Mouse (Mus musculus) kidney, adult 2 months (tissue): ENCODE data around the gene Setd1b. TPM values are rescaled to one million over a fixed set of nuclear protein-coding genes. Genes with fewer than 3 reads are reported as not detected.

Experiments used
- DNase-seq: peaks from one replicate; pipeline ENCODE4 v3.0.0; 2021
- H3K27ac ChIP-seq: fragments of 200-500 bp; 2 replicates; pipeline ENCODE4 v1.5.1; 2012; ENCODE audit warnings: low read depth, low read length, control low read depth, inconsistent platforms; ENCODE audit not compliant: insufficient read depth
- H3K27me3 ChIP-seq: fragments of 200-500 bp; replicated peaks from 2 replicates; pipeline ENCODE4 v1.6.1; 2012; ENCODE audit warnings: mild to moderate bottlenecking, moderate library complexity, low read length, inconsistent platforms; ENCODE audit not compliant: control insufficient read depth, insufficient read depth
- H3K36me3 ChIP-seq: fragments of 200-500 bp; 2 replicates; pipeline ENCODE4 v1.6.1; 2012; ENCODE audit warnings: mild to moderate bottlenecking, moderate library complexity, low read length, inconsistent platforms; ENCODE audit not compliant: control insufficient read depth, insufficient read depth
- H3K4me1 ChIP-seq: fragments of 200-500 bp; 2 replicates; pipeline ENCODE4 v1.6.1; 2011; ENCODE audit warnings: low read length; ENCODE audit not compliant: control insufficient read depth, insufficient read depth
- H3K4me3 ChIP-seq: fragments of 200-500 bp; 2 replicates; pipeline ENCODE4 v1.5.1; 2011; ENCODE audit warnings: mild to moderate bottlenecking, low read depth, low read length, control low read depth; ENCODE audit not compliant: insufficient read depth
- CTCF ChIP-seq: fragments of 200-500 bp; conservative IDR thresholded peaks from 2 replicates; pipeline ENCODE4 v1.5.1; 2011; ENCODE audit warnings: low read depth, mild to moderate bottlenecking, control low read depth, low read length, moderate library complexity, mixed read lengths; ENCODE audit not compliant: insufficient read depth, insufficient read length
- POLR2A ChIP-seq: fragments of 200-500 bp; IDR thresholded peaks from one replicate; pipeline ENCODE4 v1.6.1; 2011; ENCODE audit warnings: low read depth, low read length, control low read depth
- WGBS: fragments of 180-500 bp; shearing (Covaris S2); methylation state at CpG from one replicate; pipeline ENCODE4 v1.1.7; 2018; 5-methylcytosine and 5-hydroxymethylcytosine counted together
- polyA plus RNA-seq: library from polyadenylated mRNA; depleted of rRNA; stranded (reverse); fragments of >200 nt; gene quantifications from 2 replicates; pipeline ENCODE4 v1.2.3, GENCODE M21; 2012; rRNA removed

Gene Setd1b
- 6.7 and 8.8 TPM in 2 replicates for polyA plus RNA-seq

DNA sequence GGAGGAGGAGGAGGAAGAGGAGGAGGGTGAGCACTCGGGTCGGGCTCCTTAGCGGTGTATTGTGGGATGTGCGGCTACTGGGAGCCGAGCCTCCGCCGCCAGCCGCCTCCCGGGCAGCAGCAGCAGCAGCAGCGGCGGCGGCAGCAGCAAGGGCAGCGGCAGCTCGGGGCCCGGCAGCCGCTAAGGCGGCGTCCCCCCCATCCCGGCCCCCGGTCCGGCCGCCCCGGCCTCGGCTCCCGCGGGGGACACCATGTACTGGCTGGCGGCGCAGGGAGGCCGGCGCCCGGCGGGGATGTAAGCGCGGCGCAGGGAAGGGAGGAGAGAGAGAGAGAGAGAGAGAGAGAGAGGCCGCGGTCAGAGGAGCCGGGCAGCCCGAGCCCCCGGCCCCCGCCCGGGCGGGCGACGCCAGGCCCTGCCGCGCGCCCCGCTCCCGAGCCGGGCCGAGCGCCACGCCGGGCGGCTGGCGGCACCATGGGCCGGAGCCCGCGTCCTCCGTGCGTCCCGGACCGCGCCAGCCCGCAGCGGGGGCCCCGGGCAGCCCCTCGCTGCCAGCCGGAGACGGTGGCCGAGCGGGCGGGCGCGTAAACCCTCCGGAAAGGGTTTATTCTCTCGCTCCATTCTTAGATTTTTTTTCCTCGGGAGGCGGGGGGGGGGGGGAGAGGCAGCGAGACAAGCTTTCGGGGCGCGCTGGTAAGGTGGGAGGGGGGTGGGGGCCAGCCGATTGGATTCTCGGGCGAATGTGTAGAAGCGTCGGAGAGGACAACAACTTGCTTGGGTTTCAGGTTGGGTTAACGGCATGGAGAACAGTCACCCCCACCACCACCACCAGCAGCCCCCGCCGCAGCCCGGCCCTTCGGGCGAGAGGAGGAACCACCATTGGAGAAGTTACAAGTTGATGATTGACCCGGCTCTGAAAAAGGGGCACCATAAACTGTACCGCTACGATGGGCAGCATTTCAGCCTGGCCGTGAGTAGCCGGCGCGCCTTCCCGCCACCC is at the start of gene Setd1b:
Setd1b (plus strand) TSS at position 33 of the 997 bp plus-strand sequence.
- peak; percentile 81 for DNase-seq
- Histone ChIP-seq H3K27ac (peak within 1 kb of the TSS; percentile 96), H3K27me3 (no peaks in the 10 kb centered on the region), H3K4me3 (peak within 1 kb of the TSS; percentile 57), H3K36me3 (no peaks in the 10 kb centered on the region), H3K4me1 (peaks cover 8% of the 10 kb centered on the region)
- TF ChIP-seq POLR2A (no peak), CTCF (no peak)
- under 1% methylated on average over 75 of the region's 103 CpGs for WGBS

DNA sequence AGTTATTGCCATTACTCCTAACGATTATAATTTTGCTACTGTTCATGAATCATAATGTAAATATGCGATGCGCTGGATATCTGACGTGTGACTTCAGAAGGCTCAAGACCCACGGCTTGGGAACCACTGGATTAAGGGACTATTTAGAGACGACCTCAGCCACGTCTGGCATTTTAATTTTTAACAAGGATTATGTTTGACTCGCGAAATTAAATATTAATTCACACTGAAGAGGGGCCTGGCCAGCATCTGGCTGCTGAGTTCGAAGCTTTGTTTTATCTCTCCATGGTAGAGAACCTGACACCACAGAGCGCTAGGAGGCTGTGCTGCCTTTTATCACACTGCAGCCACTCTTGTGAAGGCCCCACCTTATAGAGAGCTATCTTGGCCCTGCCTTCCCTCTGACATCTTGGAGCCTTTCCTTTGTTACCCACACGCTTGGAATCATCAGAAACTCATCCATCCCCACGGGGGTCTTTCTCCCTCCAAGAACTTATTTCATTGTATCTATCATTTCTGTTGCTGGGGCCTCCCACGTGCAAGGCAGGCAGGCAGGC is 48.8 kb upstream of the Setd1b start:
- 64% methylated on average over 14 of the region's 14 CpGs for WGBS
- peak; percentile 79 for DNase-seq
- Histone ChIP-seq H3K27me3 (no peaks in the 10 kb centered on the region), H3K36me3 (no peaks in the 10 kb centered on the region), H3K4me3 (no peak overlapping the region), H3K4me1 (peaks cover 7% of the 10 kb centered on the region), H3K27ac (peak overlapping the region; percentile 28; the same call in 1 of the 2 replicates)
- no peak for TF ChIP-seq CTCF
- TF ChIP-seq POLR2A, result no peak

- WGBS, result 41% methylated on average over 25 of the region's 25 CpGs
- DNase-seq, result peak; percentile 78
- H3K4me3 ChIP-seq, result no peak overlapping the region
- no peak overlapping the region for H3K27ac ChIP-seq
- TF ChIP-seq POLR2A (no peak), CTCF (no peak)
- H3K27me3 ChIP-seq, result no peaks in the 10 kb centered on the region
- H3K4me1 ChIP-seq, result peaks cover 7% of the 10 kb centered on the region
- no peaks in the 10 kb centered on the region for H3K36me3 ChIP-seq
These were observed 47.6 kb upstream of the Setd1b start for GRCm38 (mm10) chr5:123094238-123094991.

GRCm38 (mm10) chr5:123096299-123096698 is 45.7 kb upstream of the Setd1b start:
- WGBS, result 87% methylated on average over 8 of the region's 8 CpGs
- H3K4me3 ChIP-seq, result no peak overlapping the region
- no peaks in the 10 kb centered on the region for H3K27me3 ChIP-seq
- no peaks in the 10 kb centered on the region for H3K36me3 ChIP-seq
- peak; percentile 65 for DNase-seq
- TF ChIP-seq POLR2A (no peak), CTCF (no peak)
- peaks cover 7% of the 10 kb centered on the region for H3K4me1 ChIP-seq
- no peak overlapping the region for H3K27ac ChIP-seq

DNA sequence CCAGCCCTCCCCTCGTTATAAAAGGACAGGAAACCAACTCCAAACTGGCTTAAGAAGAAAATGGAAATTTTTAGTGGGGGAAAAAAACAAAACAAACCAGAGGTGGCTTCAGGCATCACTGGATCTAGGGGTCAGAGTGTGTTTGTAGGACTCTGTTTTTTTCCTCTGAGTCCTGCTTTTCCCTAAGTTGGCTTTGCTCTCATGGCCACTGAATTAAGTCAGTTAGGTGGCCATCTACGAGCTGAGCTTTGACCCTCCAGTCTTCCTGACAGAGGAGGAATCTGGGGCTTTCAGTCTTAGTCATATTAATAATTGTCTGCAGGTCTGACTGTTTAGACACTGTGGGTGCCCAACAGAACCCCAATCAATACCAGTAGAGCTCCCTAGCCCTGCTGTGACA is 43.5 kb upstream of the Setd1b start:
- Histone ChIP-seq H3K27me3 (no peaks in the 10 kb centered on the region), H3K36me3 (no peaks in the 10 kb centered on the region), H3K27ac (peak overlapping the region; percentile 54; the same call in 1 of the 2 replicates), H3K4me1 (peaks cover 6% of the 10 kb centered on the region; the same call in 1 of the 2 replicates), H3K4me3 (no peak overlapping the region)
- TF ChIP-seq CTCF, result no peak
- TF ChIP-seq POLR2A, result no peak
- DNase-seq, result peak; percentile 72
- 55% methylated on average over 2 of the region's 2 CpGs for WGBS

DNA sequence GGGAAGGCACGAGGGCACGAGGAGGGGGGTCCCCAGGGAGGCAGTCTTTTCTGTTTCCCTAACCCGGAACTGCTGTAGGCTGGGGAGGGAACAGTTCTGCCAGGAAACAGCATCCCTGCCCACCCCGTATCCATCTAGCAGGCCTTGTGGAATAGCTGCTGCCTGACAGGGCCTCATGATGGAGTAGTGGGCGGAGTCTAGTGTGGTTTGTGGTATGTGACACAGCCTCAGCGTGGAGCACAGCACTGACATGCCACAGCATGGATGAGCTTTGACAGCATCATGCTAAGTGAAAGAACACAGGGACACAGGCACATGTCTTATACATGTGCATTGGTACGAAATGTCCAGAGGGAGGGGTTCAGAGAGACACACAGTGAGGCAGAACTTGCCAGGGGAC is 39.6 kb upstream of the Setd1b start:
- no peak for TF ChIP-seq POLR2A
- TF ChIP-seq CTCF, result no peak
- no peak for DNase-seq

DNA sequence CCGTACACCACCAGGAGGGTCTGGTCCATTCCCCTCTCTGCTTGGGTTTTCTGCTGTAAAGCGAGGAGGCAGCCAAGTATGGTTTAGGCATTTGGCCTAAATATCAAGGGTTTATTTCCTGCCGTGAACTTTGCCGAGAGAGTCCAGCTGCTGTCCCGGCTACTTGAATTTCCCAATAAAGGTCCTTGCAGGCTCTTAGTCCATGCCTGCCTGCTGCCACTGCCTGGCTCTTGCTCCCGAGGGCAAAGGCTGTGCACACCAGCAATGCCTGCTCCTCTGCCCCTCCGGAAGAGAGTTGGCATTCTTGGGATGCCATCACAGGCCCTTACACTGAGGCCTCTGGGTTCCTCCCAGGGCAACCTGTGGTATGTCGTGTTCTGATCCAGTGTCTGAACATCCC is 38.4 kb upstream of the Setd1b start:
- H3K27me3 ChIP-seq, result no peaks in the 10 kb centered on the region
- TF ChIP-seq POLR2A, result no peak
- no peak for TF ChIP-seq CTCF
- H3K4me1 ChIP-seq, result peaks cover 11% of the 10 kb centered on the region; the same call in 1 of the 2 replicates
- peak; percentile 93 for DNase-seq
- no peaks in the 10 kb centered on the region for H3K36me3 ChIP-seq
- H3K27ac ChIP-seq, result peak overlapping the region; percentile 63
- 40% methylated on average over 8 of the region's 8 CpGs for WGBS
- H3K4me3 ChIP-seq, result no peak overlapping the region

More for the DNA sequence above, 39.6 kb upstream of the Setd1b start:
- no peaks in the 10 kb centered on the region for H3K36me3 ChIP-seq
- H3K27me3 ChIP-seq, result no peaks in the 10 kb centered on the region
- H3K27ac ChIP-seq, result no peak overlapping the region
- H3K4me3 ChIP-seq, result no peak overlapping the region
- WGBS, result 65% methylated on average over 7 of the region's 7 CpGs
- peaks cover 11% of the 10 kb centered on the region; the same call in 1 of the 2 replicates for H3K4me1 ChIP-seq
